Mouse (Mus musculus) kidney, adult 11 months (tissue): ENCODE measurements at regions not wholly inside any gene's neighbourhood (a gene's known extent, or its start where the extent isn't known, plus 50 kb on each side); places are given as distances from the start of the nearest gene placed in this dataset.

Experiments used
- DNase-seq: peaks from one replicate; pipeline ENCODE4 v3.0.0; 2022

DNA sequence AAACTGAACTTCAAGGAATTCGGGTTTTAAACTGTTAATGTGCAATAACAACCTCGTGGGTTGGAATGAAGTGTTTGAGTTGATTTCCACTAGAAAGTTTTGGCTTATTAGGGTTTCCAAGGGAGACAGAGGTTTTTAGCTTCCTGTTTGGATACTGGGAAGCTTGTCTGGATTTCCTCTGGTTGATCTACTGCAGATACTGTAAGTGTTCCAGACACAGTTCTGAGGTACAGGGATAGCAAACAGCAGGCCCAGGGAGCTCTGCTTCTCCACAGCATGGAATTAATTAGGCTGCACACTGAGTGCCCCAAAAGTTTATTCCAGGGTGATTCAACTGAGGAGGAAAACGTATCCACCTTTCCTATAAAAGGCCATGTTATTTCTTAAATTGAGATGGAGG, 381.0 kb upstream of the Mpdz start:
- DNase-seq, result no peak

DNA sequence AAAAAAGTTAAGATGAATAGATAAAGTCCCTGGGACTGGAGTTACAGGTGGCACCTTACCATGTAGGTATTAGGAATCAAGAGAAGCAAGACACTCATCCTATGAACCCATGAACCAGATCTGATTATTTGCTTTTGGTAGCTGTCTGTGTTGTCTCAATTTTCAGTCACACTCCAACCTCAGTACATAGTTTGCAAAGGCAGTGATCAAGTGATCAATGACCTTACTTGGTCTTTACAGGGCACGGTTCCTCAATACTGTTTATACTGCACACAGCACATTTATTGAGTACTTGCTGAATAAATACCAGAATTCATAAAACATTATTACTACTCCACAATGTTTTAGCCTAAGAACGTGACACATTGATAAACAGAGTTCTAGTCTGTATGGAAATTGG, 346.7 kb upstream of the Mpdz start:
- DNase-seq, result no peak

DNA sequence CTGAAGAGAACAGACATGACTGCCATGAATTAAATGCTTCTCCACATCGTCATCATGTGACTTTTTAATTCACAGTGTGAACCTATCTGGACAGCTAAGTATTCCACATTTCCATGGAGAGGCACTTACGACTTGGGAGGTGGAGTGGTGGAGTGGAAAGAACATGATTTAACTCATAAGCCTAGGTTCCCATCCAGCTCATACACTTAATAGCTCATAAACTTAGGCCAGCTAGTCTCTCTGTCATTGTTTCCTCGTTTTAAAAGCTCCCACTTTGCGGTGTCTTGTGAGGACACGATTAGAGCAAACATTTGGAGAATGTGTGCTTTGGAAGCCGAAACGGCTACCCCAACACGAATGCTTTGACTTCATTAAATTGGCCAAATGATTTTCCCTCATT, 346.0 kb upstream of the Mpdz start:
- no peak for DNase-seq

DNA sequence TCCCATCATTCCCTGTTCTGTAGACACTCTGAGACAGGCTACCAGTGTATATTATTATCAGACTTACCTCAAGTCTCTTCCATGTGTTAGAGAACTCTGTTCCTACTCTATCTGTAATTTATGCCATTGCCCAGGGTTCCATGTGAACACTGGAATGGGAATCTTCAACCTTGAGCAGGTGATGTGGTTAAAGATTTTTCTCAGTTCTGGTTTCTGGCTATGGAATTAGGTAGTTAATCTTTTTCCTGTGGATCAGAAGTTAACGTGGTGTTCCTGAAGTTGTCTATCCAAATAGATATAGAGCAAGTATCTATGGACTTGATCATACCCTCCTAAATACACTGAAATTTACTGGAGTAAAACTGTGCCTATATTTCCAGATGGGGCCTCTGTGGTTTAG, 339.4 kb upstream of the Mpdz start:
- DNase-seq, result no peak

DNA sequence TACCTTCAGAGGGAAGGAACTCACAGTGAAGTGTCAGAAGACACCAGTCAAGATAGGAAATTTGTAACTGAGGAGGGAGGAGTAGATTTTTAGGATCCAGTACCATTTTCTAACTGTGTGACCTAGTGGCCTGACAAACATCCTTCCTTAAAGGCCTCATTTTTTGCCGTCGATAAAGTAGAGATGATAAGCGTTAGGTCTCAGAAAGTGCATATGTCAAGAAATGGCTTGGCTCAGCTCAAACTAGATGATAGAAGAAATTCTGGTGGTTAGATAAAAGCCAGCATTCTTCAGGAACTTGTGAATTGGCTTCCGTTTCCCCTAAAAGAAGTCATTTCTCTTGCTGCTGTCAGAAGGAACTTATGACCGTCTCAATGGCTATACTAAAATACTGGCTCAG, 324.1 kb upstream of the Mpdz start:
- DNase-seq, result no peak

DNA sequence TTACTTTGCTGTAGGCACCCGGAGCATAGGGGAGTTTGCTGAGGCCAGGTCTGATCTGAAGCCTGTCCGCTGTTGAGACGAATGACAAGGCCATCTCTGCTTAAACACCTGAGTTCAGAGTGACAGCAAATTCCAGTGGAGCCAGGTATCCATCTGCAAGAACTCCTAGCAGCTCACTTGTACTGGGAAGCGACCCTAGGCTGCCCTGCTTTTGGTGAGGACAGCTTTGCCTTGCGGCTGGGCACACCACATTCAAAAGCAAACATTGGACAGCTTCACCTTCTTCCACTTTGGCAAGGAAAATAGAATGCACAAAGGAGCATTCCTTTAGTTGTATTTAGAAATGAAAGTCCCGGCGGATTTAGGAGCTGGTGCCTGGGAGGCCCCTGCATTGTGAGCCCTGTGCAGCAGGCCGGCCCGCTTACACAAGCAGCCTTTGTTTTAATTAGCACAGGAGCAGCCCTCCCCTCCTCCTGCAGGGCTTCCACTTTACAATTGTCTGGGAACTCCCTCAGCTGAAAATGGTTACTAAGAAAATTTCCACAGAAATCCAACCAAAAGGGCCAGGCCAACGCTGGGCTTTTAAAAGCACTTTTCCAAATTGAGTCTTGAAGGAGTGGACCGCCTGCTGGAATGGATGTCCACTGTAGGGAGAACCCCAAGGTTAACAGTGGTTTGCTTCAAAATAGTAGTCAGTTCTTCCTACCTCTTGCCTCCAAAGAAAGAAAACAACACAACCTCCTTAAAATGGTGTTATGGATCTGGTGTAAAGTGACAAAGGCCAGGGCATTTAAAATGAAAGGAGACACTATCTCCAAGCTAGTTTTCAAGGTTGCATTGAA, 321.6 kb upstream of the Mpdz start:
- DNase-seq, result no peak

DNA sequence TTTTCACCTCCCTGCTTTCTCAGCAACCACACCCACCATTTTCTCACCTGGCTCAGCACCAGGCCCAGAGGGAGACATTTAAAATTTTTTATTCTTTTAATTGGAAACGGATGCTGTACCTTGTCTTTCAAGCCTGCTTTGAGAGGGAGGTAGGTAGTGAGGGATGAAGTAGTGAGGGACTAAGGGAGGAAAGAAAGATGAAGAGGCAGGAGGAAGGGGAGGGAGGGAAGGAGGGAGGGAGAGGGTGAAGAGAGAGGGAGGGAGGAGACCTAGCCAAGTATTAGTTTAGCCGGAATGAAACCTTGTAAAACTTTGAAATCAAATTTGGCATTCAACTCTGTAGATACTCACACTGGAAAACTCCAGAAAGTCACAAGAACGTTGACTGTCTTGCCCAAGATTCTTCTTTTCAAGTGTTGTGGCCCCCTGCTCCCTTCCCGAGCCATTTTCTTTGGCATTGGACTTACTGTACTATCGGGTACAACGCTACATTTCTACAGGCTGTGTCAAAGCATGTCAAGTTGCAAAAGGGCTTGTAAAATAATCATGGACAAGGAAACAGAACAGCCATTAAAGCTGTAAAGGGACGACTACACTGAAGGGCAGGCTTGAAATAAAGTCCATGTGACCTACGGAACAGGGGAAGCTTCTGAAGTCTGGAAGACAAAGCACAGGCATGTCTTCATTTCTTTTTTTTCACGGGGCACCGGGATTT, 320.9 kb upstream of the Mpdz start:
- DNase-seq, result no peak

DNA sequence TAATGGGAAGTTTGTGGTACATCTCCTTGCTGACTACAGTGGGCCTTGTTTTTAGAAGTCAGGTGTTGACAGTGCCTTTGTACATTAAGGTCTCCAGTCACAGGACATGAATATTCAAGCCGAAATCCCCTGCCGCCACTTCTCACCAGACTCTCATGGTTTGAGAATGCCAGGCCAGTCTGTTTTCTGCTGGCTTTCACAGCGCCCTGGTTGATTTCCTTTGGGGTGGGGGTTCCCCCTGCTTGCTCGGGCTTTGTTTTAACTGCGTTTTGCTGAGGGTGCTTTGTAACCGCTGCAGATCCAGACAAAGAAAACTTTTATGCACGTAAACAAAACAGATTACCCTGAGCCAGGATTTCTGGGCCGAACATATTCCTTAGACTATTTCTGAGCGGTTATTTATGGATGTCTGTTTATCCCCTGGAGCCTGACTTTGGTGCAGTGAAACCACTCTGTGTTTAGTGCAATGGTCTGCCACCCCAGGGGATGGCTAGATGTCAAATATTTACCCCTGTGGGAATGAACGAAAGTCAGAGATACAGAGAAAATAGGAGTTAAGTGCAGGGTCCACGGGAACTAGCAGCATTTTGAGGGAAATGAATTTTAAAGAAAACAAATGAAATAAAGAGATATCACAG, 320.1 kb upstream of the Mpdz start:
- DNase-seq, result no peak

DNA sequence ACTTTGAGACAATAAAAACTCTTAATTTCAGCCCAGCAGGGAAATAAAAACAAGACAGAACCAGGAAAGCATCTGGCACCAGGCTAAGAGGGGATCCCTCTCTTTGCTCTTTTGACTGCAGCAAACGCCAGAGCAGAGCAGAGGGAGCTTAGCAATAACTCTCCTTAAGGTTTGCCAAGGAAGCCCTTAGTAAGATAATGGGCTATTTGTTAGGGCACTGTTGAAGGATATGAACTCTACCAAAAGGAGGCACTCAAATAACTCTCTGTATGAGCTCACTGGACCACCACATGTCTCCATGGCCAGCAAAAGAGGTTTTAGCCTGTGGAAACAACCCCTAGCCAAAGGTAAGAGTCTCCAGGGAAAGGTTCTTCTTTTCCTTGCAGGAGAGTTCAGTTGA, 315.3 kb upstream of the Mpdz start:
- no peak for DNase-seq

DNA sequence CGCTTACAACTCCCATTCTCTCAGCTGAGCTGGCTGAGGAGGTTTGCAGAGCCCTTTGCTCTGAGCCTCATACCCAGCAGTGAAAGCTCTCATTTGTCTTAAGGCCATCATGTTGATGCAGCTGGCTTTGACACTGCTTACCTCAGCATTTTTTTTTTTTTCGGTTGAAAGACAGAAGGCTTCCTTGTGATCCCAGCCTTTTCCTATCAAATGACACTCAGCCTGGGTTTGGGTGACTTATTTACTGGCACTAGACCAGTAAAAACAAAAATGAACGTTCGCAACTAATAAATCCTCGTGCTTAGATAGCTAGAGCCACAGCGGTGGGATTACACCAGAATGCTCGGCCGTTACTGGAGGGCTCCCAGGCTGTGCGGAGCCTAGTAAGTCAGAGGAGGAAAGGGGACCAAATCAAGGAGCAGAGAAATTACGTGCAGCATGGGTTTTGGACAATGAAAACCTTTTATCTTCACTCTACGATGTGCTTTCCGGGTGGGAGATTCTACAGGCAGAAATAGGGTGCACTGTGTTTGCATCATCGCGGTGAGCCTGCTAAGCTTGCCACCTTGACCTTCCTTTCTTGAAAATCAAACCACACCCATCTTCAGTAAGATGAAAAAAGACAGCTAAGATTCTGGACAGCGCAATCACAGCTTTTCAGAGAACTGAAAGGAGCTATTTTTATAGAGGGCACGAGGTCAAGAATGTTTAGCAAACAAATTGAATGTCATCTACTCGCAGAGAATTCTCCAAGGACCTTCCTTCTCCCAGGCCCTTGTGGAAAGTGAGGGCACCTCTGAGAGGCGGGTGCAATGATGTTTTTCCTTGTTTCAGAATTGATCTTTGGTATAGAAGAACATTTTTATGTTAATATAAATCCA, 302.3 kb upstream of the Mpdz start:
- peak; percentile 17 for DNase-seq

DNA sequence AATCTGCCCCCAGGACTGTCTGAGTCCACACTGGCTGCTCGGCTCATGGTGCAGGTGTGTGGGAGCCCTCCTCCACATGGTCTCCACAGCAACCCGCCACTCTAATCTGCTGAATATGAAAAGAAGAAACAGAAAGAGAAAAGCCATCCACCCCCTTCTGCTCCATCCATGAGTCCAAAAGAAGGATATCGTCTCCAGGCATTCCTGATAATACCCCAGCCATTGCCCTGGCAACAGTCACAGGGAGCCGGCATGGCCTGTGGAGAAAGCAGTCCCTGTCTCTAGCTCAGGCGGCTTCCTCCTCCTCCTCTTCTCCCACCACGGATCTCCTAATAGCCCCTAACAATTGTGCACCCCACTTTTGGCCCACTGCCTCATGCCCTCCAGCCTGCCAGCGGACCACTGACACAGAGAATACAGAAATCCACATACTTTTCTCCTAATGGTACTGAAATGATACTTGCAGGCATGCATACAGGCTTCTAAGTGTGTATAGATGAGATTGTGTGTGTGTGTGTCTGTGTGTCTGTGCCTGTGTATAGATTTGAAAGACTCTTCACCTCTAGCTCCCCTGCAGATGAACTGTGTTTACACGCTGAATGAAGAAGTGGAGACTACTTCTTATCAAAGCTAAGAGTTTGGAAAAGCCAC, 301.5 kb upstream of the Mpdz start:
- DNase-seq, result no peak

DNA sequence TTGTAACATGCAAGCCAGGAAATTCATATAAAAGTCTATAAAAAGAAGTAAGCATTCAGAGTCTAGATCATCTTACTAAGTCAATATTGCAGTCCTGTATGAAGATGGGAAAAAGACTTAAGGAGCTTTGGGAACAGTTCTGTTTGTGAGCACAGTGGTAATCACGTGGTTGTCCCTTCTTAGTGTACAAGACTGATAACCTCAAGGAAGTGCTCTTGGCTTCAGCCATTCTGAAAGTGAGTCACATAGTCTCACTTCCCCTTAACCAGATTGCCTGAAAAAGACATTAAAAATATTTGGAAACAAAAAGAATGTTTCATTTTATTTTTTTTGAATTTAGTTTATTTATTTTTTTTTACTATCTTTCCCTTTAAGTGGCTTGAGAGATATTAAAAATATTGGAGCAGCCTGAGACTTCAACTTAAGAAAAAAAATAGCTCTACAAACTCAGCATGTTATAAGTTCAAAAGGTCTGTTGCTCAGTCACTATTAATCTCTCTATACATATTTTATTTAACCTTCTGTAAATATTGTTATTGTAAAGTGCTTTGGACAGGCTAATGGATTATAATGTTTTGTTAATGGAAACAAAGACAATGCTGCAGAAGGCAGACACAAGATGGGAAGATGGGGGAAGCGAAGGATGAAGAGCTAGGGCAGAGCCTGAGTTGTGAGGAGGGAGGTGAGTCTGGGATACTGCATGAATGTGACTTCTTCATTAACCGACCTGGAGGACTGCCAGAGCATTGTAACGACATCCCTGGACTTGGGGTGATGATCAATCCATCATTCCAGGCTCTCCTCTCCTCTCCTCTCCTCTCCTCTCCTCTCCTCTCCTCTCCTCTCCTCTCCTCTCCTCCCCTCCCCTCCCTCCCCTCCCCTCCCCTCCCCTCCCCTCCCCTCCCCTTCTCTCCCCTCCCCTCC, 300.2 kb upstream of the Mpdz start:
- no peak for DNase-seq

DNA sequence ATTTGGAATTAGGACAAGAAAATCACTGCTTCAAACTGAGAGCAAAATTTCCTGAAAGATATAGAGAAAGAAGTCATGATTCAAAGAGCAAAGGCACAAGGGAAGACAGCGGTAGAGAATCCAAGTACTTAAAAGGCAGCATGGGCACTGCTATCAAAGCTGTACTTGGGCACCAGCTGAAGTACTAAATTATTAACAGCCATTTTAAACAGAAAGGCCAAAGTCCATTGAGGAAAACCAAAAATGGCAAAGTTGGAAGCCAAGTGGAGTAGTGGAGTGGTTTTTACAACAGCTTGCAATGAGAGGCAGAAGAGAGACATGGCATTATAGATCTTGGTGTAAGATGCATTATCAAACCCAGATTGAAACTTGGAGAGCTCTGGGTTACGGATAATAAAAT, 291.8 kb upstream of the Mpdz start:
- no peak for DNase-seq

DNA sequence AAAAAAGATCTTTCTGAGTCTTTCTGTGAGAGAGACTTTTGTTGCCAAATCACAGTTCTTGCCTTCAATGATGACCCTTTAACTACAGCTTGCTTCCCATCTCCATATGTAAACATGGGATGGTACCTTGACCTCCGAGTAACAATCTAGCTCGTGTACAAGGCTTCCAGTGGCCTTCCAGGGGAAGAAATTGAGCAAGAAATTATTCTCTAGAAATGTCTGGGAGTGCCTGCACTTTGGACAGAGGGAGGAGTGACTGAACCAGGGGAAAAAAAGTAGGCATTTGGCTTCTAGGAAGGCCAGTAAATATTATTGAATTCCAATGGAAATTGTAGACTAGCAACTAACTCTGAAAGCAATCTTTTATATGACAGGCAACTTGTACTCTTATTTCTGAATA, 287.8 kb upstream of the Mpdz start:
- peak; percentile 32 for DNase-seq

DNA sequence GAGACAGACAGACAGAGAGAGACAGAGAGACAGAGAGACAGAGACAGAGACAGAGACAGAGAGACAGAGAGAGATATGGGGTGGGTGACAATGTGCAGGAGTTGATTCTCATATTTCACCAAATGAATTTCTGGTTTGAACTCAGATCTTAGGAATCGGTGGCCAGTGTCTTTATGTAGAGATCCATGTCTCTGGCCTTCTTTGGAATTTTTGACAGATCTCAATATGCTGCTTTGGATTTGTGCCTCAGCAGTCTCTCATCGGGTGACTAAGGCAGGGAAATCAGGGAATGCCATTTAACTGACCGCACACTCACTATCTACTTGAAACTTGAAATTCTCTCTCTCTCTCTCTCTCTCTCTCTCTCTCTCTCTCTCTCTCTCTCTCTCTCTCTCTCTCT, 286.3 kb upstream of the Mpdz start:
- no peak for DNase-seq

DNA sequence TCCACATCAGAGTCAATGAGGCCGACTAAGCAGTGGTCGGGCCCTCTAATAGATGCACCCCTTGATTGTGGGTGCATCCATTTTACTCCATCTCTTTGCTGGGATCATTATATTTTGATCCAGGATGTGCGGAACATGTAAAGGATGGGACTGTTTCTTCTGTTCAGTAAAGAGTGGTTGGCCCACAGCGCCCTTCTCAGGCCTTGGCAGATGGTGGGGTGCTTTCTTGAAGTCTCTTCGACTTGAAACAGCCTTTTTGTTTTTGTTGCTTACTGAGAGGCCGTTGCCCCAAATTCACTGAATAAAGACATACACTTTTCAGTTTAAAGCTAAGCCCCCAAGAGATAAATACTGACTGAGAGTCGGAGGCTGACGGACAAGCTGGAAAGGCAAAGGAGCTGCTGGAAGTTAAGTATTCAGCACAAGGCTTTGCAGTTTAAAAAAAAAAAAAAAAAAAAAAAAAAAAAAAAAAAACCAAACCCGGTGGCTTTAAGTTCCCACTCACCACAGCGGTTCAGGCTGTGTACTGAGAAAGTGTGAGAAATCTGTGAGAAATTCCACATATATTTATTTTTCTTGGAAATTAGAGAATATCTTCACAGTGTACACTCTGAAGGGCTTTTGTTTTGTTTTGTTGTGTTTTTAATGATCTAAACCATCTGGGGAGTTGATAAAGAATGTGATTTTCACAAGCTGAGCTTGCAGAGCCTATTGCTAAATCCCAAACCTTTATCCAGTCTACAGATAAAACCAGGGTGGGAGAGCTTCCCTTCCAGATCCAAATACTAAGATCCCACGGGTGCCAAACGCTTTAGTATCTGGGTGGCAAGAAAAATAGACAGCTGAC, 285.3 kb upstream of the Mpdz start:
- no peak for DNase-seq

DNA sequence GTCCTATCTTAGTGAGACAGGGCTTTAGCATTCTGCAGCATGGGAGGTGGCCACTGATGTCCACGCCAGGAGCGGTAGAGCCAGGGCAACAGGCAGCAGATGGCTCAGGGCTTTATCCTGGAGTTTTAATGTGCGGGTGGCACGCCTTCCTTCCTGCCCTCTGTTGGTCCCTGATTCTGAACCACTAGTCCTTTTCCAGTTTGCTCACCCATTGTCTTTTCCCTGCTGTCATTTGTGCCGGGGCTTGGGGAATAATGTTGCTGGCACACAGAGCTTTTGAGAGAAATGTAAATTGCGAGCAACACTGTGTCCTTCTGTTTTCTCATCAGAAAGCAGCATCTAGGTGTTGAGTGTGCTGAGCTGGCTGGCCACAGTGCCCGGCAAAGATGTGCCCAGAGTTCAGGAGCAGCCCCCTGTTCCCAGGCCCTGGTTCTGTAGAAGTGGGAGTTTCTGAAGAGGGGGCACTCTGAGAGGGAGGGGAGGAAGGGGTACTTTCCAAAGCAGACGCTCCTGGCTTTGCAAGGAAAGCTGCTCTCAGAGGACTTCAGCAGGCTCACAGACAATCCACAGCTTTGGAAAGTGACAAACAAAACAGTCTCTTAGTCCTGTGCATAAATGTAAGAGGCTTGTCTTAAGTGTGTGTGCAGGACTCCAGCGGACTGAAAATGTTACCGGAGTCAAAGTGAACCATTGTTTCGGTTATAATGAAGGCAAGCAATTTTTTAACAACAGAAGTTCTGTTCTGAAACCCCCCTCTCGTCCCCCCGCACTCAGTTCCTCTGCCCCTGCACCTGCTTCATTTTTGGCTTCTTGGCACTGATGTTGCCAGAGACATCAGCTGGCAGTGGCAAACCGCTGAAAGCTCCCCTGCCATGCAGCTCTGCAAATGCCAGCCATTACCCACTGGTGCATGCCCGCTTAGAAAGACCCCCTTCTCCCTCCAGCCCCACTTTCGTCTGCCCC, 284.4 kb upstream of the Mpdz start:
- no peak for DNase-seq

DNA sequence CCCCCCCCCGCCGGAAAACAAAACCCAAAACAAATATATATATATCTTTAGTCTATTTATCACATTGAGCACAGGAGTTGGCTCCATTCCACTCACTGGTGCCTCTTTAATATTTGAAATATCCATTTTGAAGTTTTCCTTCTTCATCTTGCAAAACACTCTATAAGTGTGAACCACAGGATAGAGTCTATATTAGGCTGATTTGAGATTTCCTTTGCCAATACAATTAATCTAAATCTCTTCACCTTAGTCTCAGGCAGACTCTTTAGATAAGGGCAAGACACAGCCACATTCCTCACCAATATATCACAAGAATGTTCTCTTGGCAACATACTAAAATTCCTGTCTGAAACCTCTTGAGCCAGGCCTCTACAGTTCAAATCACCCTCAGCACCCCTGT, 282.1 kb upstream of the Mpdz start:
- no peak for DNase-seq

DNA sequence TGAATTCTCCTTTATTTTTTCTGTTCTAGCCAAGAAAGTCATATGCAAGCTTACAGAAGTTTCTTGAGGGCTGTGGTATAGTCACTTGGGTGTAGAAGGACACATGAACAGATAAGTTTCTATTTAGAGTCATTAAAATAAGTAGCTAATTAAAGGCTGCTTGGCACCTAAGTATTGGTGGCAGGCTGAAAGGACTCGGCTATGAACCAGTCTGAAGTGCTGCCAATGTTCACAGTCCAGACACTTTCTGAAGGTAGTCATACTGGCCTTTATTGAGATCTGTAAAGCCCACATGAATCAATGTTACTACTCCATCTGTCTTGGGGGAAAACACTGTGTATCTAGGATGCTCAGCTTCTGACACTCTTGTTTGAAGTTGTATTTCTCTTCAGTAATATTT, 269.8 kb upstream of the Mpdz start:
- no peak for DNase-seq
